Mouse (Mus musculus) layer of hippocampus, adult 2 months (tissue): ENCODE results near the gene Glis2. TPM values are rescaled to one million over a fixed set of nuclear protein-coding genes. Genes with fewer than 3 reads are reported as not detected.
A peak's percentile ranks its signal among the peaks of the same experiment; 100 is the strongest.

Source experiments
- DNase-seq, 2 experiments: peaks; one replicate each; pipeline ENCODE4 v3.0.0; 2022; ENCODE audit warnings: low spot score in 2 of 2
- H3K27ac ChIP-seq: fragments of 200-600 bp; 2 replicates; pipeline ENCODE4 v1.8.1; 2022
- H3K4me3 ChIP-seq: fragments of 200-600 bp; 2 replicates; pipeline ENCODE4 v1.8.1; 2022; ENCODE audit warnings: mild to moderate bottlenecking
- CTCF ChIP-seq: fragments of 200-600 bp; conservative IDR thresholded peaks from 2 replicates; pipeline ENCODE4 v1.8.1; 2022; ENCODE audit warnings: antibody characterized with exemption, mild to moderate bottlenecking, moderate library complexity
- total RNA-seq, 2 experiments: library from RNA; stranded (reverse); gene quantifications; 2 replicates each; pipeline ENCODE4 v1.2.3; 2021

Glis2 gene
- total RNA-seq, 2 experiments from 2014 or later: 11.0 to 13.9 TPM

- no peak for TF ChIP-seq CTCF
- Histone ChIP-seq H3K4me3 (no peak overlapping the region), H3K27ac (no peak overlapping the region)
Observed at GRCm38 (mm10) chr16:4650161-4650560, 55.6 kb downstream of the Glis2 start.

GRCm38 (mm10) chr16:4651081-4651480, 56.6 kb downstream of the Glis2 start:
- Histone ChIP-seq H3K27ac (no peak overlapping the region), H3K4me3 (no peak overlapping the region)
- no peak for DNase-seq
- TF ChIP-seq CTCF: no peak

More at GRCm38 (mm10) chr16:4650161-4650560, 55.6 kb downstream of the Glis2 start:
- no peak for DNase-seq

GRCm38 (mm10) chr16:4651624-4652023, 57.1 kb downstream of the Glis2 start:
- no peak overlapping the region for H3K27ac ChIP-seq
- TF ChIP-seq CTCF: no peak
- DNase-seq: no peak
- H3K4me3 ChIP-seq: no peak overlapping the region

- Histone ChIP-seq H3K27ac (0 out of 2 replicates have a peak overlapping the region, but pooled peaks have one; percentile 11), H3K4me3 (no peak overlapping the region)
- DNase-seq: no peak
- no peak for TF ChIP-seq CTCF
Observed at GRCm38 (mm10) chr16:4652707-4653416, 58.3 kb downstream of the Glis2 start.

GRCm38 (mm10) chr16:4654706-4655105, 60.2 kb downstream of the Glis2 start:
- Histone ChIP-seq H3K27ac (peak overlapping the region; percentile 61; the same call in 1 of the 2 replicates), H3K4me3 (no peak overlapping the region)
- TF ChIP-seq CTCF: peak; percentile 59
- DNase-seq: no peak

GRCm38 (mm10) chr16:4655251-4655734, 60.8 kb downstream of the Glis2 start:
- Histone ChIP-seq H3K27ac (peak overlapping the region; percentile 61; the same call in 1 of the 2 replicates), H3K4me3 (no peak overlapping the region)
- no peak for DNase-seq
- TF ChIP-seq CTCF: peak; percentile 64

GRCm38 (mm10) chr16:4655764-4656570, 61.5 kb downstream of the Glis2 start:
- TF ChIP-seq CTCF: no peak
- Histone ChIP-seq H3K27ac (peak overlapping the region; percentile 61; the same call in 1 of the 2 replicates), H3K4me3 (no peak overlapping the region)
- DNase-seq: no peak

- DNase-seq: no peak
- Histone ChIP-seq H3K27ac (peak overlapping the region; percentile 36; the same call in 1 of the 2 replicates), H3K4me3 (no peak overlapping the region)
- no peak for TF ChIP-seq CTCF
Observed at GRCm38 (mm10) chr16:4656571-4657081, 62.1 kb downstream of the Glis2 start.

GRCm38 (mm10) chr16:4658781-4659245, 64.3 kb downstream of the Glis2 start:
- no peak for TF ChIP-seq CTCF
- Histone ChIP-seq H3K4me3 (no peak overlapping the region), H3K27ac (peak overlapping the region; percentile 65)
- DNase-seq: no peak

GRCm38 (mm10) chr16:4659326-4659725, 64.8 kb downstream of the Glis2 start:
- no peak for TF ChIP-seq CTCF
- H3K27ac ChIP-seq: peak overlapping the region; percentile 65
- no peak for DNase-seq
- H3K4me3 ChIP-seq: no peak overlapping the region

- H3K27ac ChIP-seq: no peak overlapping the region
- no peak for DNase-seq
- no peak for TF ChIP-seq CTCF
- H3K4me3 ChIP-seq: no peak overlapping the region
Observed at GRCm38 (mm10) chr16:4661605-4662004, 67.1 kb downstream of the Glis2 start.

- no peak overlapping the region for H3K4me3 ChIP-seq
- no peak for TF ChIP-seq CTCF
- DNase-seq: no peak
- H3K27ac ChIP-seq: no peak overlapping the region
Observed at GRCm38 (mm10) chr16:4663806-4664205, 69.3 kb downstream of the Glis2 start.

GRCm38 (mm10) chr16:4665726-4666125, 71.2 kb downstream of the Glis2 start:
- TF ChIP-seq CTCF: no peak
- DNase-seq: no peak
- no peak overlapping the region for H3K4me3 ChIP-seq
- no peak overlapping the region for H3K27ac ChIP-seq
